In genomic region chr11:45854381-45854780, GRCm38 (mm10) we compare ENCODE assay signal across 16 mouse cellular contexts. TPM values are rescaled to one million over a fixed set of nuclear protein-coding genes. Genes with fewer than 3 reads are reported as not detected.
DNase-seq lines count a peak whose midpoint lies in the region; ATAC-seq and TF ChIP-seq lines count a peak whose summit lies in the region.
"Had no signal": no experiment of that assay in that cellular context is flagged by ENCODE, and none has a peak within 500 bp of the region (broad histone marks: within the 10 kb centered on the region; RNA-seq: fewer than 3 reads in every experiment).

No protein-coding gene starts in this region.

- intact Hi-C loops in heart, adult 2 months (cut with DNase I): no loop called here

- H3K4me1 ChIP-seq in heart, embryonic 12.5 days (replicated peaks): peaks cover 36% of the 10 kb centered on the region
- peaks cover 8% of the 10 kb centered on the region for H3K4me1 ChIP-seq in heart, adult 2 months (ENCODE audit: control insufficient read depth, insufficient read depth, low read length)
- peaks cover 76% of the 10 kb centered on the region for H3K4me1 ChIP-seq in megakaryocyte, embryonic 14.5 days
- no peaks in the 10 kb centered on the region; the same call in 1 of the 2 replicates for H3K4me1 ChIP-seq in intestine, postnatal 0 days (replicated peaks; ENCODE audit: control insufficient read depth, insufficient read depth, low read length)
- H3K4me1 ChIP-seq in stomach, embryonic 16.5 days (ENCODE audit: control insufficient read depth, insufficient read depth, low read length): peaks cover 20% of the 10 kb centered on the region

- H3K9me3 ChIP-seq in heart, embryonic 12.5 days (replicated peaks): no peaks in the 10 kb centered on the region
- no peaks in the 10 kb centered on the region for H3K9me3 ChIP-seq in megakaryocyte, embryonic 14.5 days
- H3K9me3 ChIP-seq in intestine, postnatal 0 days (ENCODE audit: control insufficient read depth): no peaks in the 10 kb centered on the region
- H3K9me3 ChIP-seq in stomach, embryonic 16.5 days (replicated peaks; ENCODE audit: control insufficient read depth, low read length): no peaks in the 10 kb centered on the region
- H3K9me3 ChIP-seq: hindbrain, embryonic 13.5 days; neural tube, embryonic 15.5 days had no signal

- DNase-seq in heart, adult 2 months: no peak
- DNase-seq in right cerebral cortex, adult 2 months (ENCODE audit: low spot score in 2 of 2): no peak
- DNase-seq: cerebellum, adult 18-20 months; heart, adult 18-20 months; kidney, postnatal 10 days; right cerebral cortex, postnatal 25 days had no signal

- peak overlapping the region; percentile 54; the same call in 1 of the 2 replicates for H3K9ac ChIP-seq in heart, embryonic 12.5 days
- H3K9ac ChIP-seq in heart, adult 2 months (ENCODE audit: low read depth, low read length): no peak overlapping the region; the same call in 1 of the 2 replicates
- H3K9ac ChIP-seq in intestine, postnatal 0 days (ENCODE audit: low read depth, low read length): peak overlapping the region; percentile 50; the same call in 1 of the 2 replicates
- H3K9ac ChIP-seq in stomach, embryonic 16.5 days (ENCODE audit: low read length): no peak overlapping the region
- H3K9ac ChIP-seq: hindbrain, embryonic 13.5 days; neural tube, embryonic 15.5 days had no signal

- H3K79me2 ChIP-seq in heart, adult 2 months (replicated peaks; ENCODE audit: control insufficient read depth, insufficient read depth, low read length): peaks cover 3% of the 10 kb centered on the region

- peaks cover 17% of the 10 kb centered on the region for H3K36me3 ChIP-seq in heart, embryonic 12.5 days
- peaks cover 21% of the 10 kb centered on the region for H3K36me3 ChIP-seq in heart, adult 2 months (ENCODE audit: control insufficient read depth, insufficient read depth, low read length)
- peaks cover 55% of the 10 kb centered on the region for H3K36me3 ChIP-seq in megakaryocyte, embryonic 14.5 days (replicated peaks; ENCODE audit: low read length)
- H3K36me3 ChIP-seq in intestine, postnatal 0 days (ENCODE audit: control insufficient read depth, insufficient read depth): 0 out of 2 replicates have a peak, but pooled peaks cover 2% of the 10 kb centered on the region
- peaks cover 3% of the 10 kb centered on the region; the same call in 1 of the 2 replicates for H3K36me3 ChIP-seq in stomach, embryonic 16.5 days (ENCODE audit: control insufficient read depth, insufficient read depth, low read length)
- H3K36me3 ChIP-seq: neural tube, embryonic 15.5 days had no signal

- no peaks in the 10 kb centered on the region for H3K27me3 ChIP-seq in heart, embryonic 12.5 days (replicated peaks)
- H3K27me3 ChIP-seq in heart, adult 2 months (ENCODE audit: control insufficient read depth, insufficient read depth, low read length): no peaks in the 10 kb centered on the region
- no peaks in the 10 kb centered on the region for H3K27me3 ChIP-seq in megakaryocyte, embryonic 14.5 days (replicated peaks)
- no peaks in the 10 kb centered on the region for H3K27me3 ChIP-seq in intestine, postnatal 0 days (replicated peaks; ENCODE audit: control insufficient read depth, insufficient read depth, low read length)
- no peaks in the 10 kb centered on the region for H3K27me3 ChIP-seq in stomach, embryonic 16.5 days (ENCODE audit: control insufficient read depth, insufficient read depth, low read length)
- H3K27me3 ChIP-seq: hindbrain, embryonic 13.5 days; neural tube, embryonic 15.5 days; Patski had no signal

- TF ChIP-seq CTCF in heart, adult 2 months (IDR thresholded peaks at IDR 0.05): no peak
- no peak for TF ChIP-seq CTCF in intestine, postnatal 0 days (IDR thresholded peaks at IDR 0.05; ENCODE audit: low read depth)

- ATAC-seq in heart, embryonic 12.5 days (ENCODE audit: insufficient number of reproducible peaks, low FRiP score): no peak
- ATAC-seq in megakaryocyte, adult 5-6 weeks (ENCODE audit: poor library complexity, severe bottlenecking): no peak
- peak; percentile 5; the same call in 1 of the 2 replicates for ATAC-seq in intestine, postnatal 0 days
- ATAC-seq in stomach, embryonic 16.5 days (ENCODE audit: insufficient read depth, low FRiP score): no peak
- ATAC-seq: CD4-positive, CD25-positive, alpha-beta regulatory T cell, adult 4 months; Patski had no signal

- no peak for TF ChIP-seq EP300 in heart, adult 2 months (IDR thresholded peaks at IDR 0.05; ENCODE audit: insufficient read depth, low read depth, low read length)

- WGBS in heart, embryonic 12.5 days: 64% methylated on average over 7 of the region's 7 CpGs
- 53% methylated on average over 7 of the region's 7 CpGs for WGBS in heart, adult 2 months
- 51% methylated on average over 7 of the region's 7 CpGs for WGBS in intestine, postnatal 0 days
- WGBS in stomach, embryonic 16.5 days: 49% methylated on average over 7 of the region's 7 CpGs

- H3K27ac ChIP-seq in heart, embryonic 12.5 days (ENCODE audit: poor library complexity, severe bottlenecking): peak overlapping the region; percentile 72; the same call in 1 of the 2 replicates
- H3K27ac ChIP-seq in heart, adult 2 months: no peak overlapping the region
- H3K27ac ChIP-seq in intestine, postnatal 0 days (ENCODE audit: low read depth, low read length): peak overlapping the region; percentile 98
- H3K27ac ChIP-seq in stomach, embryonic 16.5 days (ENCODE audit: low read length): peak overlapping the region; percentile 18; the same call in 1 of the 2 replicates
- H3K27ac ChIP-seq: hindbrain, embryonic 13.5 days; macrophage; neural tube, embryonic 15.5 days had no signal

- no peak for TF ChIP-seq POLR2A in heart, adult 2 months (IDR thresholded peaks at IDR 0.05; ENCODE audit: insufficient read depth, low read depth, low read length)

- peak overlapping the region; percentile 33; the same call in 1 of the 2 replicates for H3K4me2 ChIP-seq in heart, embryonic 12.5 days
- H3K4me2 ChIP-seq in intestine, postnatal 0 days (replicated peaks; ENCODE audit: low read depth): peak overlapping the region; percentile 55
- peak overlapping the region; percentile 21 for H3K4me2 ChIP-seq in stomach, embryonic 16.5 days (ENCODE audit: low read depth, low read length)
- H3K4me2 ChIP-seq: hindbrain, embryonic 13.5 days; neural tube, embryonic 15.5 days had no signal

- no peak overlapping the region for H3K4me3 ChIP-seq in heart, embryonic 12.5 days
- no peak overlapping the region for H3K4me3 ChIP-seq in heart, adult 2 months
- peak overlapping the region; percentile 91 for H3K4me3 ChIP-seq in megakaryocyte, embryonic 14.5 days (replicated peaks)
- H3K4me3 ChIP-seq in intestine, postnatal 0 days (ENCODE audit: low read depth, low read length): peak overlapping the region; percentile 13; the same call in 1 of the 2 replicates
- no peak overlapping the region for H3K4me3 ChIP-seq in stomach, embryonic 16.5 days (replicated peaks; ENCODE audit: low read length)
- H3K4me3 ChIP-seq: hindbrain, embryonic 13.5 days; neural tube, embryonic 15.5 days had no signal

RNA-seq across cellular contexts. Expression of gene Clint1, which starts 2.5 kb away (rescaled TPM):
- polyA plus RNA-seq in heart, embryonic 12.5 days (2016; fragmentation: Nextera tagmentation; extraction: Ambion mirVana): 80.2 and 80.8 TPM in 2 replicates
- total RNA-seq in heart, adult 2 months (2021): 10 to 100 TPM; 42.0 to 45.7 TPM
- polyA plus RNA-seq in heart, adult 2 months (2012; rRNA removed): 29.5 and 41.1 TPM in 2 replicates
- polyA plus RNA-seq in megakaryocyte, embryonic 14.5 days (2012; ENCODE audit: insufficient read depth, low replicate concordance): 38.7 and 59.4 TPM in 2 replicates
- 146 and 147 TPM in 2 replicates for total RNA-seq in megakaryocyte, adult 5-6 weeks (2015)
- 172 and 194 TPM in 2 replicates for total RNA-seq in megakaryocyte, adult 5-6 weeks (2017)
- 171 and 185 TPM in 2 replicates for polyA plus RNA-seq in intestine, postnatal 0 days (2015; fragmentation: Nextera tagmentation; extraction: Ambion mirVana)
- 82.4 and 85.6 TPM in 2 replicates for polyA plus RNA-seq in stomach, embryonic 16.5 days (2015; fragmentation: Nextera tagmentation; extraction: Ambion mirVana)

Comparison
In these comparisons a context has a peak if more than half of its experiments do, and no peak if none do; other contexts are left out.
1. H3K9ac ChIP-seq: peak in heart, embryonic 12.5 days (single experiment) and intestine, postnatal 0 days (single experiment); none in heart, adult 2 months (single experiment) and stomach, embryonic 16.5 days (single experiment).
2. H3K4me3 ChIP-seq: peak in megakaryocyte, embryonic 14.5 days (single experiment) and intestine, postnatal 0 days (single experiment); none in heart, embryonic 12.5 days (single experiment), heart, adult 2 months (single experiment) and stomach, embryonic 16.5 days (single experiment).
3. Peak in every context shown above with its lines, with median percentiles within 50 percentile points of each other: H3K4me2 ChIP-seq.